Mouse (Mus musculus) myocyte (in vitro differentiated cells): ENCODE data around the gene Mpzl1. TPM values are rescaled to one million over a fixed set of nuclear protein-coding genes. Genes with fewer than 3 reads are reported as not detected.

Experiments used
- H3K27me3 ChIP-seq: one replicate; pipeline ENCODE4 v1.6.1; 2011; ENCODE audit not compliant: control insufficient read depth, insufficient read depth, insufficient read length
- H3K36me3 ChIP-seq: one replicate; pipeline ENCODE4 v1.6.1; 2011; ENCODE audit not compliant: control insufficient read depth, insufficient read depth
- H3K4me2 ChIP-seq: one replicate; pipeline ENCODE4 v1.6.1; 2011; ENCODE audit warnings: low read depth, control low read depth
- H3K4me3 ChIP-seq: one replicate; pipeline ENCODE4 v1.5.1; 2011; ENCODE audit warnings: mild to moderate bottlenecking, control low read depth, moderate library complexity
- H3K79me2 ChIP-seq: one replicate; pipeline ENCODE4 v1.6.1; 2011; ENCODE audit not compliant: control insufficient read depth, insufficient read depth
- H3ac ChIP-seq: one replicate; pipeline ENCODE4 v1.6.1; 2011; ENCODE audit not compliant: control insufficient read depth, insufficient read length
- CEBPB ChIP-seq: IDR thresholded peaks from 2 replicates; pipeline ENCODE4 v1.6.1; 2011; ENCODE audit warnings: mild to moderate bottlenecking, moderate library complexity; ENCODE audit not compliant: poor library complexity, insufficient read depth, severe bottlenecking
- E2F4 ChIP-seq: IDR thresholded peaks from one replicate; pipeline ENCODE4 v1.6.1; 2011; ENCODE audit warnings: mild to moderate bottlenecking, control low read depth, moderate library complexity; ENCODE audit not compliant: insufficient read depth
- MAX ChIP-seq: IDR thresholded peaks from one replicate; pipeline ENCODE4 v1.6.1; 2011; ENCODE audit warnings: low read depth, mild to moderate bottlenecking, control low read depth
- MYOD1 ChIP-seq, 3 experiments: IDR thresholded peaks; one replicate each; pipeline ENCODE4 v1.6.1; 2011; ENCODE audit warnings: control low read depth in 2 of 3, low read depth in 2 of 3, mild to moderate bottlenecking in 2 of 3, moderate library complexity in 1 of 3; ENCODE audit not compliant: insufficient read length in 2 of 3, control insufficient read depth in 1 of 3
- MYOG ChIP-seq, 3 experiments: IDR thresholded peaks; one replicate each; pipeline ENCODE4 v1.6.1; 2011; ENCODE audit warnings: control low read depth in 2 of 3, low read depth in 2 of 3, mild to moderate bottlenecking in 2 of 3; ENCODE audit not compliant: insufficient read length in 2 of 3, control insufficient read depth in 1 of 3, insufficient read depth in 1 of 3
- POLR2A ChIP-seq: IDR thresholded peaks from one replicate; pipeline ENCODE4 v1.6.1; 2011; ENCODE audit warnings: low read depth, mild to moderate bottlenecking, control low read depth, moderate library complexity; ENCODE audit not compliant: insufficient read length
- POLR2AphosphoS2 ChIP-seq: IDR thresholded peaks from one replicate; pipeline ENCODE4 v1.6.1; 2011; ENCODE audit warnings: low read depth, control low read depth; ENCODE audit not compliant: insufficient read length
- REST ChIP-seq: IDR thresholded peaks from one replicate; pipeline ENCODE4 v1.6.1; 2011; ENCODE audit warnings: mild to moderate bottlenecking, control low read depth, moderate library complexity; ENCODE audit not compliant: insufficient read depth, insufficient read length
- SRF ChIP-seq: IDR thresholded peaks from one replicate; pipeline ENCODE4 v1.6.1; 2011; ENCODE audit warnings: low read depth; ENCODE audit not compliant: control insufficient read depth, insufficient read length
- TCF12 ChIP-seq: IDR thresholded peaks from one replicate; pipeline ENCODE4 v1.6.1; 2011; ENCODE audit warnings: mild to moderate bottlenecking, control low read depth; ENCODE audit not compliant: poor library complexity, insufficient read depth, severe bottlenecking
- TCF3 ChIP-seq: IDR thresholded peaks from one replicate; pipeline ENCODE4 v1.6.1; 2011; ENCODE audit warnings: low read depth, control low read depth; ENCODE audit not compliant: insufficient read length
- USF1 ChIP-seq: IDR thresholded peaks from one replicate; pipeline ENCODE4 v1.6.1; 2011; ENCODE audit warnings: low read depth, mild to moderate bottlenecking, control low read depth, moderate library complexity
- polyA plus RNA-seq: library from polyadenylated mRNA; unstranded; fragments of >200 nt; fragmentation: generic; extraction: Trizol; gene quantifications from one replicate; pipeline ENCODE4 v1.2.1, GENCODE M21; 2012; ENCODE audit warnings: missing spikeins

Mpzl1 gene
- polyA plus RNA-seq, 1 experiment, result 11.8 TPM

DNA sequence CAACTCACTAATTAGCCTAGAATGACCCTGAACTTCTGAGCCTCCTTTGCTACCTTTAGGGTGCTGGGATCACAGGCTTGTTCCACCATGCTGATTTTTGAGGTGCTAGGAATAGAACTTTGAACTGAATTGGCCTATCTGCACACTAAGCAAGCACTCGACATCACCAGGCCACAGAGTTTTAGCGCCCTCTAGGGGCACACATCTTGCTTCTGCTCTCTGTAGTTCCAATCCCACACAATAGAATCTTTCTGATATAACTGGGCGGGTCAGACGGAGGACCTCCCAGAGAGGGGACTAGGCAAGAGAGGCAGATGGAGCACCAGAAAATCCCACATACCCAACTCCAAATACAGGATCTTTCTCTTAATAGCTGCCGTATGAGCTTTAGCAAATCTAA is 24.3 kb upstream of the Mpzl1 start:
- Histone ChIP-seq H3K36me3 (no peaks in the 10 kb centered on the region), H3K27me3 (peaks cover 5% of the 10 kb centered on the region), H3K79me2 (no peaks in the 10 kb centered on the region), H3K4me3 (no peak overlapping the region), H3K4me2 (no peak overlapping the region), H3ac (no peak overlapping the region)
- TF ChIP-seq REST, result no peak
- TF ChIP-seq MYOD1 (IDR thresholded peaks at IDR 0.05; ENCODE audit: control insufficient read depth in 1 of 3, insufficient read length in 2 of 3, low read depth in 2 of 3), result no peak
- no peak for TF ChIP-seq TCF12
- no peak for TF ChIP-seq TCF3
- TF ChIP-seq MYOG (IDR thresholded peaks at IDR 0.05; ENCODE audit: control insufficient read depth in 1 of 3, insufficient read depth in 1 of 3, insufficient read length in 2 of 3, low read depth in 2 of 3), result no peak
- TF ChIP-seq MAX, result no peak
- TF ChIP-seq CEBPB, result no peak

DNA sequence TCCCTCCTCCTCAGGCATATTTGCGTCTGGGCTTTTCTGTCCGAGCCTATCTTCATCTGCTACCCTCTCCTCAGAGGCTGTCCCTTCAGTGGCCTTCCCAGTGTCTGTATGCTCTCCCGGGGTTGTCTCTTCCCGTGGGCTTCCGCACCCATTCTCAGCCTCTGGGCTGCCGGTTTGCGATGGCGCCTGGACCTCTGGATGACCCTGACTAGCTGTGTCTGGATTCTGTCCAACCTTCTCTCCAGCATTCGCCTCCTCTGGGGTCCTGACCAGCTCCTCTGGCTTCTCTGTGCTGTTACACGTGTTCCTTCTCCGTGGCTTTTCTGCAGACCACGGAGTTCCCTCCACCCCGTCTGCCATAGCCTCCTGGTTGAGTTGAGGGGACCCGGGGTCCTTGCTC is 21.1 kb upstream of the Mpzl1 start:
- H3K4me3 ChIP-seq, result no peak overlapping the region
- H3K36me3 ChIP-seq, result no peaks in the 10 kb centered on the region
- no peaks in the 10 kb centered on the region for H3K27me3 ChIP-seq
- H3K4me2 ChIP-seq, result no peak overlapping the region
- TF ChIP-seq MAX (no peak), MYOG (IDR thresholded peaks at IDR 0.05; ENCODE audit: control insufficient read depth in 1 of 3, insufficient read depth in 1 of 3, insufficient read length in 2 of 3, low read depth in 2 of 3) (no peak), USF1 (no peak), SRF (no peak)
- no peak overlapping the region for H3ac ChIP-seq
- H3K79me2 ChIP-seq, result no peaks in the 10 kb centered on the region

DNA sequence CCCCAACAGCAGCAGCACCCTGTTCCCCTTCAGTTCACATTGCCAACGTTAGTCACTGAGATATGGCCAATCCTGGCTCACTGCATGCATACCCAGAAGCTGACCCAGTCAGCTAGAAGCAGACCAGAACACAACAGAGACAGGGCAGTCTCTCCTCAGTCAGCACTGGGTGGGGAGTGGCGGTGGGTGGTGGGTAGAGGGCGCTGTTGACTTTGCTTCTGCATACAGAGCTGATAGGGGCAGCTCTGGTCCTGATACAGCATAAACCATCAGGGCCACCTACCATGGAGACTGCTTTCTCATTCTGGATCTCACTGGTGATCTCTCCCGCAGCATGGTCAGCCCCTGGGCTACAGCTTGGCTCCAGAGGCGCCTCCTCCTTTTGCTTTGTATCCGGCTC is 20.7 kb upstream of the Mpzl1 start:
- Histone ChIP-seq H3K4me3 (no peak overlapping the region), H3K36me3 (no peaks in the 10 kb centered on the region), H3K79me2 (no peaks in the 10 kb centered on the region), H3K27me3 (no peaks in the 10 kb centered on the region), H3ac (no peak overlapping the region), H3K4me2 (no peak overlapping the region)
- TF ChIP-seq MYOD1 (IDR thresholded peaks at IDR 0.05; ENCODE audit: control insufficient read depth in 1 of 3, insufficient read length in 2 of 3, low read depth in 2 of 3), result no peak
- no peak for TF ChIP-seq SRF
- no peak for TF ChIP-seq E2F4
- TF ChIP-seq TCF12, result no peak
- no peak for TF ChIP-seq REST
- TF ChIP-seq TCF3, result no peak
- TF ChIP-seq POLR2AphosphoS2, result no peak
- TF ChIP-seq CEBPB, result no peak
- no peak for TF ChIP-seq MYOG (IDR thresholded peaks at IDR 0.05; ENCODE audit: control insufficient read depth in 1 of 3, insufficient read depth in 1 of 3, insufficient read length in 2 of 3, low read depth in 2 of 3)
- no peak for TF ChIP-seq POLR2A
- TF ChIP-seq MAX, result no peak
- TF ChIP-seq USF1, result no peak

DNA sequence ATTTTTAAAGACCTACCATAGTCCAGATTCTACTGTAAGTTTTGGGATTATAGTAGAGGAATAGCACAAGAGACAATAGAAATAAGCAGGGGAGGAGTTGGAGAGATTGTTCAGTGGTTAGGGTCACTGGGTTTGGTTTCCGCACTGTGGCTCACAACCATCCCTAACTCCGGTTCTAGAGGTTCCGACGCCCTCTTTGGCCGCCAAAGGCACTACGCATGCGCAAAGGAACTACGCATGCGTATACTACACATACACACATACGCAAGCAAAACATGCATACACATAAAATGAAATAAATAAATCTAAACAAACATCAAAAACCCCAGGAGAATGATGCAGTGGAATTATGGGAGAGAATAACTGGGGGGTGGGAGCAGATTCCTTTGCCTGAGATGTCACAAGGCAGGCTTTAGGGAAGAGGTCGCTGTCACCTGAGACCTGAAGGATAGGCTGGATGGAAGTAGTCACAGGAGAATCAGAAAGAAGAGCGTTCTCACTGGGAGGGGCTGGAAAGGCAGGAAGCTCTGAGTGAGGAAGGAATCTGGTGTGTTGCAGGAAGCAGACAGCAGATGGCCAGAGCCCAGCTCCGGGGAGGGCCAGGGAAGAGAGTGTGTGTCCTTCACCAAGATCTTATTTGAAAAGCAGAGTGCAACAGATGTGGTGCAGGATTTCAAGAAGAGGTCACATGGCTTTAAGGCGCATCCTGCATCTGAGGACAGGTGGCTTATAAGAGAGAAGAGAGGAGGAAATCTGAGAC is 19.0 kb upstream of the Mpzl1 start:
- Histone ChIP-seq H3ac (no peak overlapping the region), H3K4me2 (no peak overlapping the region), H3K4me3 (no peak overlapping the region), H3K79me2 (no peaks in the 10 kb centered on the region), H3K27me3 (peaks cover 5% of the 10 kb centered on the region), H3K36me3 (no peaks in the 10 kb centered on the region)
- TF ChIP-seq MYOD1 (IDR thresholded peaks at IDR 0.05; ENCODE audit: control insufficient read depth in 1 of 3, insufficient read length in 2 of 3, low read depth in 2 of 3) (no peak), SRF (no peak), POLR2A (no peak), E2F4 (no peak), CEBPB (no peak), TCF12 (no peak), MAX (no peak), REST (no peak), POLR2AphosphoS2 (no peak), USF1 (no peak), TCF3 (no peak), MYOG (IDR thresholded peaks at IDR 0.05; ENCODE audit: control insufficient read depth in 1 of 3, insufficient read depth in 1 of 3, insufficient read length in 2 of 3, low read depth in 2 of 3) (no peak)

DNA sequence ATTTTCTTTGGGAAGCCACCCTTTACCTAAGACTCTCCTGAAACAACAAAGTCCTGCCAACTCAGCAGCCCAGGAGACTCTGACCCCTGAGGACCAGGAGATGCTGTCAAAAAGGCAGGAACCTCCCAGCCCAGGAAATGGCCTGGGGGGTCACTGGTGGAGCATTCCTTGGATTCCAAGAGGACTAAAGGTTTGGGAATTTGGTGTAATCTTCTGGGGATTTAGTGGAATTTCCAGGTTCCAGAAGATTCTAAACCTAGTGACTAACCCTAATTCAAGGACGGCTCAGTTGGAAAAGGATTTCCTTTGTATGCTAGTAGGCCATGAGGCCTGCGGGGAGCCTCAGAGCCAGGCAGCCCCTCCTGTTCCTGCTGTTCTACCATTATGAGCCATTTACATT is 18.2 kb upstream of the Mpzl1 start:
- Histone ChIP-seq H3K27me3 (peaks cover 5% of the 10 kb centered on the region), H3K4me3 (no peak overlapping the region), H3K36me3 (no peaks in the 10 kb centered on the region), H3ac (no peak overlapping the region), H3K79me2 (no peaks in the 10 kb centered on the region), H3K4me2 (no peak overlapping the region)
- TF ChIP-seq SRF (no peak), USF1 (no peak), REST (no peak), MYOG (IDR thresholded peaks at IDR 0.05; ENCODE audit: control insufficient read depth in 1 of 3, insufficient read depth in 1 of 3, insufficient read length in 2 of 3, low read depth in 2 of 3) (no peak), E2F4 (no peak), TCF12 (no peak), POLR2A (no peak), MAX (no peak), MYOD1 (IDR thresholded peaks at IDR 0.05; ENCODE audit: control insufficient read depth in 1 of 3, insufficient read length in 2 of 3, low read depth in 2 of 3) (no peak), CEBPB (no peak), POLR2AphosphoS2 (no peak), TCF3 (no peak)
